Mouse (Mus musculus) intestine, embryonic 14.5 days (tissue): ENCODE measurements around the gene Snurf. TPM values are rescaled to one million over a fixed set of nuclear protein-coding genes. Genes with fewer than 3 reads are reported as not detected.

Source experiments
- ATAC-seq: fragments of 200-750 bp; cut with Nextera tagmentation; replicated peaks from 2 replicates; pipeline ENCODE4 v1.8.0; 2017; ENCODE audit warnings: low read depth, moderate number of reproducible peaks, moderate TSS enrichment, moderate library complexity; ENCODE audit not compliant: low FRiP score, low TSS enrichment
- DNase-seq: peaks from one replicate; pipeline ENCODE4 v3.0.0-alpha.2; 2018; ENCODE audit warnings: low spot score
- H3K27ac ChIP-seq: fragments of 300-500 bp; sonication (generic); 2 replicates; pipeline ENCODE4 v1.5.1; 2014; ENCODE audit warnings: low read depth, mild to moderate bottlenecking, control low read depth
- H3K27me3 ChIP-seq: fragments of 300-500 bp; sonication (generic); replicated peaks from 2 replicates; pipeline ENCODE4 v1.6.1; 2014; ENCODE audit warnings: low read length, control low read depth; ENCODE audit not compliant: control insufficient read depth, insufficient read depth
- H3K36me3 ChIP-seq: fragments of 300-500 bp; sonication (generic); 2 replicates; pipeline ENCODE4 v1.6.1; 2014; ENCODE audit warnings: low read length, control low read depth; ENCODE audit not compliant: control insufficient read depth, insufficient read depth
- H3K4me1 ChIP-seq: fragments of 300-500 bp; sonication (generic); replicated peaks from 2 replicates; pipeline ENCODE4 v1.6.1; 2014; ENCODE audit warnings: low read length, control low read depth, mixed read lengths; ENCODE audit not compliant: control insufficient read depth, insufficient read depth
- H3K4me2 ChIP-seq: fragments of 300-500 bp; sonication (generic); 2 replicates; pipeline ENCODE4 v1.6.1; 2014; ENCODE audit warnings: low read length
- H3K4me3 ChIP-seq: fragments of 300-500 bp; sonication (generic); 2 replicates; pipeline ENCODE4 v1.5.1; 2014; ENCODE audit warnings: low read depth, low read length, control low read depth, mixed read lengths
- H3K9ac ChIP-seq: fragments of 300-500 bp; sonication (generic); 2 replicates; pipeline ENCODE4 v1.6.1; 2014; ENCODE audit warnings: mild to moderate bottlenecking, low read length
- H3K9me3 ChIP-seq: fragments of 300-500 bp; sonication (generic); 2 replicates; pipeline ENCODE4 v1.6.1; 2016; ENCODE audit warnings: low read length, control low read depth; ENCODE audit not compliant: control insufficient read depth
- WGBS: fragments of 180-500 bp; shearing (Covaris S2); extraction: QIAGEN DNeasy Blood & Tissue Kit; methylation state at CpG from one replicate; pipeline ENCODE4 v1.1.7; 2014; 5-methylcytosine and 5-hydroxymethylcytosine counted together
- polyA plus RNA-seq: library from polyadenylated mRNA; unstranded; fragments of >200 nt; fragmentation: Nextera tagmentation; extraction: Ambion mirVana; gene quantifications from 2 replicates; pipeline ENCODE4 v1.2.1, GENCODE M21; 2014

Snurf gene
- polyA plus RNA-seq: 35.5 and 38.3 TPM in 2 replicates

DNA sequence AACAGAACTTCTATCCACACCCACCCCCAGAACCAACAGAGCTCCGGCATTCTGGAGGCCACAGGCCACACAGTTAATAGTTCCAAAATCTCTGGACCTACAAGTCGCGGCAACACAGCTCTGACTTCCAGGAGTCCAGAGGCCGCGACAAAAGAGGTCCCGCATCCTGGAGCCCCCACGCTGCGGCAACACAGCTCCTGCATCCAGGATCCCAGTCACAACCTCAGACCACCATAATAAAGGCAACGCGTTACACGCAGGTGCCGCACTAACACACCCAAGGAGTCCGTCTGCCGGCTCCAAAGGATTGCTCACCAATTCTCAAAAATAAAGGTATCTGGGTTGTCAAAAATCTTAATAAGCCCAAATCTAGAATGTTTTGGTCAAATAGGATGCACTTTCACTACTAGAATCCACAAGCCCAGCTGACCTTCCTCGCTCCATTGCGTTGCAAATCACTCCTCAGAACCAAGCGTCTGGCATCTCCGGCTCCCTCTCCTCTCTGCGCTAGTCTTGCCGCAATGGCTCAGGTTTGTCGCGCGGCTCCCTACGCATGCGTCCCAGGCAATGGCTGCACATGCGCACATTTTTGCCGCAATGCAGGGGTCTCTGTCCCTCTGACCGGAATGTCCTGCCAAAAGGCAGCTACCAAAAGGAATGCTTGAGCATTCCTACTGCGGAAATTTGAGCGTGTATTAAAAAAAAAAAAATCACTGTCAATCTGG, at the start of gene Snurf, which contains the start of gene Gm38393:
TSS of gene Snurf (minus strand) at position 444 of the 725 bp plus-strand sequence.
TSS of gene Gm38393 (minus strand) at position 459 of the 725 bp plus-strand sequence.
- Histone ChIP-seq H3K9me3 (peaks cover 18% of the 10 kb centered on the region; the same call in 1 of the 2 replicates), H3K27me3 (no peaks in the 10 kb centered on the region), H3K27ac (no peak within 1 kb of the TSS), H3K36me3 (no peaks in the 10 kb centered on the region), H3K9ac (peak within 1 kb of the TSS; percentile 42), H3K4me2 (peak within 1 kb of the TSS; percentile 49), H3K4me1 (no peaks in the 10 kb centered on the region), H3K4me3 (peak within 1 kb of the TSS; percentile 52)
- DNase-seq: peak; percentile 69
- WGBS: 45% methylated on average over 30 of the region's 30 CpGs
- 0 out of 2 replicates have a peak, but pooled peaks have one; percentile 44 for ATAC-seq

DNA sequence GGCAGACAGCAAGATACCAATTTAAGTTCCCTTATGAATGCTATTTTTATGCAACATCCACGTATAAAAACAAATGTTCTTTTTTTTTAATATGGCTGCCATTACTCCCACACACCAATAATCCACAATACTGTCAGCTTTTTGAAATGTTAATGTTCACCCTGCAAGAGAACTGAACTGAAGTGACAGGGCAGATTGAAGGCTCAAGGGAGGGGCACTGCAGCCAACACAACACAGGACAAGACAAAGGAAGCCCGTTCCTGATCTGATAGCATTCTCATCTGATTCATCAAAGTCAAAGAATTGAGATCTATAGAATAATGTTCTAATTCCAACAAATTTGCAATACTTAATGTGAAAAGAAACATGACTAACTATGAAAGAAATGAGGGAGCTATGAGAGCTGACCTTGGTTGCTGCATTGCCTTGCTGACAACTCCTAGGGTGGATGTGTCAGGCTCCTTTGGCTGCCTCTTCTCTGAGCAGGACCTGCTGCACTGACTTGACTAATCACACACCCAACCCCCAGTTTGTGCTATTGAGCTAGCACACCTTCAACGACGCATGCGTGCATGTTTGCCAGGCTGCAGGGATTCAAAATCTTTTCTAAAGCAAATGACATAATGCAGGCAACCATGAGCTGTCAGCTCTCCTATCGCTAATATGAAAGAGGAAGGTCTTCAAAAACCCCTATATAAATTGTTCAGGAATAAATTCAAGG, 42.8 kb upstream of the Snurf start:
- Histone ChIP-seq H3K4me2 (no peak overlapping the region), H3K4me1 (no peaks in the 10 kb centered on the region), H3K36me3 (no peaks in the 10 kb centered on the region), H3K9ac (no peak overlapping the region), H3K4me3 (no peak overlapping the region), H3K27me3 (no peaks in the 10 kb centered on the region), H3K9me3 (no peaks in the 10 kb centered on the region), H3K27ac (no peak overlapping the region)
- DNase-seq (no peak), ATAC-seq (no peak)
- WGBS: 62% methylated on average over 6 of the region's 6 CpGs

GRCm38 (mm10) chr7:60013186-60013585, 8.3 kb upstream of the Snurf start:
- no peak for DNase-seq
- ATAC-seq: no peak
- Histone ChIP-seq H3K4me3 (no peak overlapping the region), H3K9ac (no peak overlapping the region), H3K9me3 (no peaks in the 10 kb centered on the region), H3K27me3 (no peaks in the 10 kb centered on the region), H3K27ac (no peak overlapping the region), H3K36me3 (no peaks in the 10 kb centered on the region), H3K4me1 (no peaks in the 10 kb centered on the region), H3K4me2 (no peak overlapping the region)
- WGBS: 76% methylated on average over 3 of the region's 3 CpGs

DNA sequence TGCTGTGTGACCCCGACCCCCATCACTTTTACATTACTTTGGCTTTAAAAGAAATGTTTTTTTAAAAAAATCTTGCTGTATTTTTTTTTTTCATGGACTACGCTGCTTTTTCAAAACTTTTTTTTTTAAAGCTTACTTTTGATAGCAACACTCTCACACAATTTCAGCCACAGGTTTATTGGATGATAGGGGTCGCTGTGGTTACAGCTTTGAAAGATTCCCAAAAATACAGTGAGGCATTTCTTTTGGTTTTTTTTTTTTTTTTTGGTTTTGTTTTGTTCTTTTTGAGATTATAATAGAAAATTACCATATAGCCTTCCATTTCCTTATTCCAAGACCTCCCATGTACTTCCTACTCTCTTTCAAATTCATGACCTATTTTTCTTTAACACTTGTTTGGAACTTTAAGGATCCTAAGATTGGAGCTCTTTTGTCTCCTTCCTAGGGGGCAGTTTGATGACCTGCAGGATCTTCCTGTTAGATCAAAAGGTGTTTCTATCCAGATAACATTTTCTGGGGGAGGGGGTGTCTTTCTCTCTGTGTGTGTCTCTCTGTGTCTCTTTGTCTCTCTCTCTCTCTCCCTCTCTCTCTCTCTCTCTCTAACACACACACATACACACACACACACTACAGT, 3.0 kb upstream of the Snurf start:
- WGBS: 51% methylated on average over 3 of the region's 3 CpGs
- no peak overlapping the region for H3K4me3 ChIP-seq
- ATAC-seq: no peak
- H3K4me1 ChIP-seq: no peaks in the 10 kb centered on the region
- H3K27me3 ChIP-seq: no peaks in the 10 kb centered on the region
- no peak overlapping the region for H3K9ac ChIP-seq
- no peak overlapping the region for H3K4me2 ChIP-seq
- no peaks in the 10 kb centered on the region for H3K36me3 ChIP-seq
- H3K27ac ChIP-seq: no peak overlapping the region
- peaks cover 18% of the 10 kb centered on the region; the same call in 1 of the 2 replicates for H3K9me3 ChIP-seq
- DNase-seq: no peak

DNA sequence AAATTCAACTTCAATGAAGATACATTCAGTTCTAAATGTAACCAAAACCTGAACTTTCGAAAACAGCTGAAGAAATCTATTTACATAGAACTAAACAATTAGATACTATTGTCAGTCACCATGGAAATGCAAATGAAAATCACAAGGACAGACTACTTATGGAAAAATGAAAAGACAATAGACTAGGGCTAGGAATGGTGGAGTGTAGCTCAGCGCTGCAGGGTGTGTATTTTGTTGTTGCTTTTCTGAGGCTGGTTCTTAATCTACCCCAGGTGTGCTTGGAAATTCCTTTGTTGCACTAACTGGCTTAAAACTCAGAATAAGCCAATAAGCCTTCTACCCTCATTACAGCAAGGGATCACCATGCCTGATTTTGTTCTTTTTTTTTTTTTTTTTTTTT, 1.4 kb upstream of the Snurf start:
- no peak overlapping the region for H3K9ac ChIP-seq
- no peaks in the 10 kb centered on the region for H3K36me3 ChIP-seq
- no peaks in the 10 kb centered on the region for H3K4me1 ChIP-seq
- 48% methylated on average over 2 of the region's 2 CpGs for WGBS
- DNase-seq (no peak), ATAC-seq (no peak)
- H3K27ac ChIP-seq: no peak overlapping the region
- no peak overlapping the region for H3K4me2 ChIP-seq
- no peak overlapping the region for H3K4me3 ChIP-seq
- no peaks in the 10 kb centered on the region for H3K27me3 ChIP-seq
- H3K9me3 ChIP-seq: peaks cover 18% of the 10 kb centered on the region; the same call in 1 of the 2 replicates

DNA sequence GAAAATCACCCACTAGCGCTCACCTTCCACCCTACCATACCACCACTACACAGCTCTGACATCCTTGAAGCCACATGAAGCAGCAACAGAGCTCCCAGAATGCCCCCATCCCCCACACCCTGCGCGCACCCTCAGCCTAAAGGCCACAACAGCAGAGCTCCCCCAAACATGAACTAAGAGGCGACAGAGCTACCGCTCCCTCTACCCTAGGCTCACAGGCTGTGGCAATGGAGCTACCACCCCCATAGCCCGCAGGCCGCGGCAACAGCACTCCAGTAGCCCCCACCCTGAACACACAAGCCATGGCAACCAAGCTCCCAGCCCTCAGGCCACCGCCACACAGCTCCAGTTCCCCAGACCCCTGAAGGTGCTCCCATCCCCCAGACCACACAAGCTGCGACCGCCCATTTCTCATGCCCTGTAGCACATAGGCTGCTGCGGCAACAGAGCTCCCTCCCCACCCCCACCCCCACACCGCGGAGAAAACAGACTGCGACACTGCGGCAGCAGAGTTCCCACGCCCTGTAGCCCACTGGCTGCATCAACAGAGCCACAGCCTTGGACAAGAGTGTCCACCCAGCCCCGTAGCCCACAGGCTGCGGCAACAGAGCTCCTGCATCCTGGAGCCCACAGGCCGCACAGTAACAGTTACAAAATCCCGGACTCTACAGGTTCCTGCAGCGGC, 786 bp downstream of the Snurf start:
- H3K9me3 ChIP-seq: peaks cover 18% of the 10 kb centered on the region; the same call in 1 of the 2 replicates
- peak overlapping the region; percentile 52 for H3K4me3 ChIP-seq
- 52% methylated on average over 22 of the region's 22 CpGs for WGBS

GRCm38 (mm10) chr7:60003006-60003865, 1.6 kb downstream of the Snurf start:
- Histone ChIP-seq H3K36me3 (no peaks in the 10 kb centered on the region), H3K9me3 (peaks cover 18% of the 10 kb centered on the region; the same call in 1 of the 2 replicates), H3K4me2 (peak overlapping the region; percentile 49), H3K27ac (no peak overlapping the region), H3K9ac (no peak overlapping the region; the same call in 1 of the 2 replicates), H3K27me3 (no peaks in the 10 kb centered on the region), H3K4me1 (no peaks in the 10 kb centered on the region), H3K4me3 (peak overlapping the region; percentile 52)
- ATAC-seq: 0 out of 2 replicates have a peak, but pooled peaks have one; percentile 60
- DNase-seq: peak; percentile 49
- WGBS: 57% methylated on average over 12 of the region's 12 CpGs

More for the DNA sequence above, 786 bp downstream of the Snurf start:
- Histone ChIP-seq H3K36me3 (no peaks in the 10 kb centered on the region), H3K9ac (peak overlapping the region; percentile 42), H3K4me2 (peak overlapping the region; percentile 49), H3K4me1 (no peaks in the 10 kb centered on the region), H3K27ac (no peak overlapping the region), H3K27me3 (no peaks in the 10 kb centered on the region)
- DNase-seq: peak; percentile 56
- ATAC-seq: peak; percentile 54
